Mouse (Mus musculus): Measurements from ENCODE around the gene Apbb2.

GRCm38 (mm10) chr5:66262475-66262874, 356.1 kb downstream of the Apbb2 start:
- TF ChIP-seq GATA1 (IDR thresholded peaks at IDR 0.05; ENCODE audit: borderline replicate concordance, low read length) (no peak), FLI1 (IDR thresholded peaks at IDR 0.05; ENCODE audit: low read length) (no peak)
